Mouse (Mus musculus) small intestine, adult 2 months (tissue): Measurements from ENCODE around the gene Slc5a11.

Source experiments
- CTCF ChIP-seq: fragments of 200-500 bp; IDR thresholded peaks from 2 replicates; pipeline ENCODE4 v1.5.1; 2012; ENCODE audit warnings: low read depth, mild to moderate bottlenecking, control low read depth, inconsistent platforms, low read length, moderate library complexity, mixed read lengths; ENCODE audit not compliant: insufficient replicate concordance, insufficient read length; ENCODE audit errors: extremely low read depth
- POLR2A ChIP-seq: fragments of 200-500 bp; IDR thresholded peaks from 2 replicates; pipeline ENCODE4 v1.6.1; 2012; ENCODE audit warnings: low read depth, mild to moderate bottlenecking, control low read depth, inconsistent platforms, low read length, moderate library complexity

- no peak for TF ChIP-seq CTCF
- no peak for TF ChIP-seq POLR2A
Observed at GRCm38 (mm10) chr7:123305397-123305796, 90.8 kb downstream of the Slc5a11 start.
